Mouse (Mus musculus): ENCODE results near the gene 2610528J11Rik.

DNA sequence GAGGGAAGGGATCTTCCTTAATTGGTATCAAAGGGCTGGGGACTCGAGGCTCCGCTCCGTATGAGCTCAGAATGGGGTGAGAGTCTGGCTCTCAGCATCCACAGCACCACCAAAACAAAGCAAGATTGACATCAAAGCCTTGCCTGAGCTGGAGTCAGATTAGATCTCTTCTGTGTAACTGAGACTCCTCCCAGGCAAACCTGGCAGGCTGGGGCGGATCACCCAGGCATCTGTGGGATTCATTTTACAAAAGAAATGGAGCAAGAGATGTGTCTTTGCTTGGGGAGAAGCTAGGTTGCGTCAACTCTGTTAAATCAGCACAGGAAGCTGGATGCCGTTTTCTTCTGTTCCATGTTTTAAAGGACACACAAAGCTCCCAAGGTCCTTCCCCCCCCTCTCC lies 17.7 kb upstream of the 2610528J11Rik start:
- TF ChIP-seq POLR2A (IDR thresholded peaks at IDR 0.05; ENCODE audit: borderline replicate concordance, extremely low read depth, insufficient read depth, insufficient read length, poor library complexity, severe bottlenecking): no peak
- no peak for TF ChIP-seq CTCF (IDR thresholded peaks at IDR 0.05; ENCODE audit: borderline replicate concordance, extremely low read depth, insufficient read depth, insufficient read length)

Data from brain, embryonic 14.5 days (tissue).